Mouse (Mus musculus): ENCODE results near the gene H1f0. TPM values are rescaled to one million over a fixed set of nuclear protein-coding genes. Genes with fewer than 3 reads are reported as not detected.

The H1f0 gene
- polyA plus RNA-seq, 1 experiment from 2014 or later = 551 TPM

GRCm38 (mm10) chr15:79011550-79011949 is 16.7 kb upstream of the H1f0 start:
- 53% methylated on average over 10 of the region's 10 CpGs for WGBS
- no peak overlapping the region for H3K4me3 ChIP-seq (replicated peaks; ENCODE audit: low read length)
- no peaks in the 10 kb centered on the region for H3K27me3 ChIP-seq (ENCODE audit: control insufficient read depth, insufficient read depth, low read length)
- no peak overlapping the region for H3K27ac ChIP-seq (ENCODE audit: low read length)
- H3K36me3 ChIP-seq (ENCODE audit: control insufficient read depth, insufficient read depth, low read length) = peaks cover 7% of the 10 kb centered on the region; the same call in 1 of the 2 replicates
- no peak overlapping the region for H3K4me2 ChIP-seq (ENCODE audit: low read depth, low read length)
- no peaks in the 10 kb centered on the region for H3K9me3 ChIP-seq (replicated peaks; ENCODE audit: control insufficient read depth, low read length)
- no peak for ATAC-seq (ENCODE audit: insufficient read depth, low FRiP score)
- H3K4me1 ChIP-seq (ENCODE audit: control insufficient read depth, insufficient read depth, low read length) = no peaks in the 10 kb centered on the region
- H3K9ac ChIP-seq (ENCODE audit: low read length) = no peak overlapping the region

- Histone ChIP-seq H3K4me2 (ENCODE audit: low read depth, low read length) (no peak overlapping the region), H3K9ac (ENCODE audit: low read length) (no peak overlapping the region), H3K4me3 (replicated peaks; ENCODE audit: low read length) (no peak overlapping the region), H3K9me3 (replicated peaks; ENCODE audit: control insufficient read depth, low read length) (no peaks in the 10 kb centered on the region), H3K27ac (ENCODE audit: low read length) (no peak overlapping the region), H3K36me3 (ENCODE audit: control insufficient read depth, insufficient read depth, low read length) (no peaks in the 10 kb centered on the region), H3K4me1 (ENCODE audit: control insufficient read depth, insufficient read depth, low read length) (no peaks in the 10 kb centered on the region), H3K27me3 (ENCODE audit: control insufficient read depth, insufficient read depth, low read length) (no peaks in the 10 kb centered on the region)
- WGBS = 60% methylated on average over 7 of the region's 7 CpGs
- no peak for ATAC-seq (ENCODE audit: insufficient read depth, low FRiP score)
Observed at GRCm38 (mm10) chr15:79013382-79013781, 14.9 kb upstream of the H1f0 start.

DNA sequence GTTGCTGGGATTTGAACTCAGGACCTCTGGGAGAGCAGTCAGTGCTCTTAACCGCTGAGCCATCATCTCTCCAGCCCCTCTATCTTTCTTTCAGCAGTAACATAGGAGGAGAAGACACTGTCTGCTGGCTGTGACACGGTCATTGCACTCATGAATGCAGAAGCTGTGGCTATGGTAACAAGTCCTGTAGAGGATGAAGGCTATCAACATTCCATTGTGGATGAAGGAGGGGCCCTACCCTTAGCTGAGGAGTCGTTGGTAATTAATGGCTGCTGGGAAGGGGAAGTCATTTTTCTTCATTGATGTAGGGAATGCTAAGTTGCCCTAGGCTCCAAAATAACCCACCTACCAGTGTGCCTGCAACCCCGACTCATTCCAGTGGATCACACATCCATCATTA is 10.1 kb upstream of the H1f0 start:
- no peak overlapping the region; the same call in 1 of the 2 replicates for H3K9ac ChIP-seq (ENCODE audit: low read length)
- no peak overlapping the region for H3K4me2 ChIP-seq (ENCODE audit: low read depth, low read length)
- H3K27ac ChIP-seq (ENCODE audit: low read length) = no peak overlapping the region
- no peak for ATAC-seq (ENCODE audit: insufficient read depth, low FRiP score)
- no peaks in the 10 kb centered on the region for H3K36me3 ChIP-seq (ENCODE audit: control insufficient read depth, insufficient read depth, low read length)
- H3K9me3 ChIP-seq (replicated peaks; ENCODE audit: control insufficient read depth, low read length) = no peaks in the 10 kb centered on the region
- 27% methylated on average over 4 of the region's 4 CpGs for WGBS
- H3K4me1 ChIP-seq (ENCODE audit: control insufficient read depth, insufficient read depth, low read length) = no peaks in the 10 kb centered on the region
- no peaks in the 10 kb centered on the region for H3K27me3 ChIP-seq (ENCODE audit: control insufficient read depth, insufficient read depth, low read length)
- H3K4me3 ChIP-seq (replicated peaks; ENCODE audit: low read length) = no peak overlapping the region

- no peaks in the 10 kb centered on the region for H3K4me1 ChIP-seq (ENCODE audit: control insufficient read depth, insufficient read depth, low read length)
- no peak overlapping the region for H3K4me2 ChIP-seq (ENCODE audit: low read depth, low read length)
- no peaks in the 10 kb centered on the region for H3K36me3 ChIP-seq (ENCODE audit: control insufficient read depth, insufficient read depth, low read length)
- H3K9me3 ChIP-seq (replicated peaks; ENCODE audit: control insufficient read depth, low read length) = no peaks in the 10 kb centered on the region
- no peak overlapping the region for H3K4me3 ChIP-seq (replicated peaks; ENCODE audit: low read length)
- H3K9ac ChIP-seq (ENCODE audit: low read length) = peak overlapping the region; percentile 37; the same call in 1 of the 2 replicates
- no peaks in the 10 kb centered on the region for H3K27me3 ChIP-seq (ENCODE audit: control insufficient read depth, insufficient read depth, low read length)
- no peak for ATAC-seq (ENCODE audit: insufficient read depth, low FRiP score)
- no peak overlapping the region for H3K27ac ChIP-seq (ENCODE audit: low read length)
- WGBS = 54% methylated on average over 3 of the region's 3 CpGs
Observed at GRCm38 (mm10) chr15:79018886-79019285, 9.4 kb upstream of the H1f0 start.

- Histone ChIP-seq H3K9ac (ENCODE audit: low read length) (0 out of 2 replicates have a peak overlapping the region, but pooled peaks have one; percentile 31), H3K27me3 (ENCODE audit: control insufficient read depth, insufficient read depth, low read length) (no peaks in the 10 kb centered on the region), H3K27ac (ENCODE audit: low read length) (no peak overlapping the region), H3K4me3 (replicated peaks; ENCODE audit: low read length) (no peak overlapping the region), H3K9me3 (replicated peaks; ENCODE audit: control insufficient read depth, low read length) (no peaks in the 10 kb centered on the region), H3K4me2 (ENCODE audit: low read depth, low read length) (no peak overlapping the region), H3K4me1 (ENCODE audit: control insufficient read depth, insufficient read depth, low read length) (peaks cover 20% of the 10 kb centered on the region; the same call in 1 of the 2 replicates), H3K36me3 (ENCODE audit: control insufficient read depth, insufficient read depth, low read length) (no peaks in the 10 kb centered on the region)
- WGBS = 47% methylated on average over 10 of the region's 10 CpGs
- ATAC-seq (ENCODE audit: insufficient read depth, low FRiP score) = no peak
Observed at GRCm38 (mm10) chr15:79022671-79023230, 5.5 kb upstream of the H1f0 start.

DNA sequence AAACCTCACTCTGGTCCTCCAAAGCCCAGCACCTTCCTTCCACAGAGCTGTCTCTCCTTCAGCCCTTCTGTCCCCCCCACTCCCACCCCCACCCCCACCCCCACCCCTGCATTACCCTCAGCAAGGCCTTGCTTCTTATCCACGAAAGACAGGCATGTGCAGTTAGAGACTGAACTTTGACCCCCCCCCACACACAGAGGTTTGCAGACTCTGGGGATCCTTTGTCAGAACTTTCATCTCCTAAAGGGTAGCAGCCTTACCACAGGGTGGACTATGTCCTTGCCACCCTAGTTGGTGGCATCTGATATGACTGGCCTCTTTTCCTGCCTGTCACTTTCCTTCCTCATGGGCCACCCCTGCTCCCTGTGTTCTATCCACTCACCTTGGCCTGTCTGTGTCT is 4.9 kb upstream of the H1f0 start:
- 50% methylated on average over 1 of the region's 1 CpGs for WGBS
- Histone ChIP-seq H3K27me3 (ENCODE audit: control insufficient read depth, insufficient read depth, low read length) (no peaks in the 10 kb centered on the region), H3K4me2 (ENCODE audit: low read depth, low read length) (no peak overlapping the region), H3K4me3 (replicated peaks; ENCODE audit: low read length) (no peak overlapping the region), H3K36me3 (ENCODE audit: control insufficient read depth, insufficient read depth, low read length) (no peaks in the 10 kb centered on the region), H3K9ac (ENCODE audit: low read length) (0 out of 2 replicates have a peak overlapping the region, but pooled peaks have one; percentile 31), H3K4me1 (ENCODE audit: control insufficient read depth, insufficient read depth, low read length) (peaks cover 20% of the 10 kb centered on the region; the same call in 1 of the 2 replicates), H3K9me3 (replicated peaks; ENCODE audit: control insufficient read depth, low read length) (no peaks in the 10 kb centered on the region), H3K27ac (ENCODE audit: low read length) (no peak overlapping the region)
- no peak for ATAC-seq (ENCODE audit: insufficient read depth, low FRiP score)

- Histone ChIP-seq H3K4me2 (ENCODE audit: low read depth, low read length) (peak overlapping the region; percentile 17), H3K27me3 (ENCODE audit: control insufficient read depth, insufficient read depth, low read length) (no peaks in the 10 kb centered on the region), H3K36me3 (ENCODE audit: control insufficient read depth, insufficient read depth, low read length) (no peaks in the 10 kb centered on the region), H3K27ac (ENCODE audit: low read length) (no peak overlapping the region), H3K9ac (ENCODE audit: low read length) (peak overlapping the region; percentile 63), H3K9me3 (replicated peaks; ENCODE audit: control insufficient read depth, low read length) (no peaks in the 10 kb centered on the region), H3K4me3 (replicated peaks; ENCODE audit: low read length) (no peak overlapping the region), H3K4me1 (ENCODE audit: control insufficient read depth, insufficient read depth, low read length) (peaks cover 20% of the 10 kb centered on the region; the same call in 1 of the 2 replicates)
- ATAC-seq (ENCODE audit: insufficient read depth, low FRiP score) = no peak
- 14% methylated on average over 16 of the region's 18 CpGs for WGBS
Observed at GRCm38 (mm10) chr15:79025687-79026308, 2.5 kb upstream of the H1f0 start.

DNA sequence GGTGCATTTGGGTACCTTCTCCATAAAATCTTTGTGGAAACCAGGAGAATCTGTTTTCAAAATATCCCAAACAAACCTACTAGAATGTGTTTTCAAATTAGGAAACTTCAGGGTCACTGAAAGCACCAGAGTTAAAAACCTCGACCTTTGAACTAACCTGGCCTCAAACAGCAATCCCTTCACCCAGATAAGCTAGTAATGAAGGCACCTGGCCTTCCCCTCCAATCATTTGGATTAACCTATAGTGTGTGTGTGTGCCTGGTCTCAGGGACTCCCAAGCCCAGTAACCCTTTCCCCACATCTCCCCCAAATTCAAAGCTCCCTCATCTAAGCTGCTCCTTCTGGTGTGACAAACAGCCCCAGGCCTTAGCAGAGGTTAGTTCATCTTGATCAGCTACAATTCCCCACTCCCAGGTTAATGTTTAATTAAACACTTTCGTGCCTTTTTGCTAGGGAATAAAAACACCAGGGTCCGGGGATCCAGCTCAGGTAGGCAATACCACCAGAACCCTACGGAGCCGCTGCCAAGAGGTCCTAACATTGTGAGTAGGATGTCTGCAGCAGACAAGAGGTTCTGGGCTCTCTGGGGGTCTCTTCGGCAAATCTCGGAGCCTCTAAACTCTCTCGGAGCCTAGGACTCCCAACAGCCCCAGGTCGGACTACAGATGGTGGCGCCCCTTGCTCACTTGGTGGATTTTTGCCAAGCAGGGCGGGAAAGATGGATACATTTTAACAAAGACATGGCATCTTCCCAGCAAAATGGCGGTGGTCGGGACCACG is 1.5 kb upstream of the H1f0 start:
- no peak for ATAC-seq (ENCODE audit: insufficient read depth, low FRiP score)
- Histone ChIP-seq H3K9ac (ENCODE audit: low read length) (peak overlapping the region; percentile 98), H3K4me1 (ENCODE audit: control insufficient read depth, insufficient read depth, low read length) (peaks cover 26% of the 10 kb centered on the region; the same call in 1 of the 2 replicates), H3K36me3 (ENCODE audit: control insufficient read depth, insufficient read depth, low read length) (no peaks in the 10 kb centered on the region), H3K27me3 (ENCODE audit: control insufficient read depth, insufficient read depth, low read length) (no peaks in the 10 kb centered on the region), H3K4me3 (replicated peaks; ENCODE audit: low read length) (peak overlapping the region; percentile 85), H3K4me2 (ENCODE audit: low read depth, low read length) (peak overlapping the region; percentile 94), H3K27ac (ENCODE audit: low read length) (peak overlapping the region; percentile 53; the same call in 1 of the 2 replicates), H3K9me3 (replicated peaks; ENCODE audit: control insufficient read depth, low read length) (no peaks in the 10 kb centered on the region)
- 39% methylated on average over 14 of the region's 14 CpGs for WGBS
